Mouse (Mus musculus) midbrain, embryonic 16.5 days (tissue): ENCODE results near the gene Gm11634. TPM values are rescaled to one million over a fixed set of nuclear protein-coding genes. Genes with fewer than 3 reads are reported as not detected.
"Not testable (repeated sequence)": the region's sequence is repeated elsewhere in the genome, so short reads cannot be mapped to it uniquely, and the experiment has no call there.

Experiments used
- ATAC-seq: fragments of 200-750 bp; cut with Nextera tagmentation; 2 replicates; pipeline ENCODE4 v1.8.0; 2017; ENCODE audit warnings: moderate TSS enrichment
- H3K27ac ChIP-seq: fragments of 300-500 bp; sonication (generic); 2 replicates; pipeline ENCODE4 v1.5.1; 2014; ENCODE audit warnings: mild to moderate bottlenecking, low read length, mixed read lengths
- H3K27me3 ChIP-seq: fragments of 300-500 bp; sonication (generic); 2 replicates; pipeline ENCODE4 v1.6.1; 2014; ENCODE audit warnings: low read depth, low read length, mixed read lengths; ENCODE audit not compliant: control insufficient read depth, insufficient read depth
- H3K36me3 ChIP-seq: fragments of 300-500 bp; sonication (generic); 2 replicates; pipeline ENCODE4 v1.6.1; 2014; ENCODE audit warnings: mild to moderate bottlenecking, low read length, moderate library complexity, mixed read lengths; ENCODE audit not compliant: control insufficient read depth, insufficient read depth
- H3K4me1 ChIP-seq: fragments of 300-500 bp; sonication (generic); 2 replicates; pipeline ENCODE4 v1.6.1; 2014; ENCODE audit warnings: mild to moderate bottlenecking, low read length, mixed read lengths; ENCODE audit not compliant: control insufficient read depth, insufficient read depth
- H3K4me2 ChIP-seq: fragments of 300-500 bp; sonication (generic); 2 replicates; pipeline ENCODE4 v1.6.1; 2014; ENCODE audit warnings: mild to moderate bottlenecking, low read length, mixed read lengths
- H3K4me3 ChIP-seq: fragments of 300-500 bp; sonication (generic); 2 replicates; pipeline ENCODE4 v1.5.1; 2014; ENCODE audit warnings: low read depth, mild to moderate bottlenecking, low read length, moderate library complexity, mixed read lengths
- H3K9ac ChIP-seq: fragments of 300-500 bp; sonication (generic); 2 replicates; pipeline ENCODE4 v1.6.1; 2014; ENCODE audit warnings: low read depth, low read length, mixed read lengths
- H3K9me3 ChIP-seq: fragments of 300-500 bp; sonication (generic); replicated peaks from 2 replicates; pipeline ENCODE4 v1.6.1; 2014; ENCODE audit warnings: mild to moderate bottlenecking, low read length, mixed read lengths; ENCODE audit not compliant: control insufficient read depth, poor library complexity, severe bottlenecking
- WGBS: fragments of 180-500 bp; shearing (Covaris S2); extraction: QIAGEN DNeasy Blood & Tissue Kit; methylation state at CpG from one replicate; pipeline ENCODE4 v1.1.7; 2014; 5-methylcytosine and 5-hydroxymethylcytosine counted together
- polyA plus RNA-seq: library from polyadenylated mRNA; unstranded; fragments of >200 nt; fragmentation: Nextera tagmentation; extraction: Ambion mirVana; gene quantifications from 2 replicates; pipeline ENCODE4 v1.2.1, GENCODE M21; 2015

The Gm11634 gene
- not detected in 2 replicates for polyA plus RNA-seq

GRCm38 (mm10) chr11:101599156-101599555 is at the start of gene Gm11634:
TSS of gene Gm11634 (minus strand) at chr11:101599256.
- ATAC-seq = no peak
- no peak within 1 kb of the TSS for H3K27ac ChIP-seq
- peaks cover under 1% of the 10 kb centered on the region; the same call in 1 of the 2 replicates for H3K4me1 ChIP-seq
- H3K36me3 ChIP-seq = no peaks in the 10 kb centered on the region
- H3K4me3 ChIP-seq = no peak within 1 kb of the TSS
- no peak within 1 kb of the TSS for H3K9ac ChIP-seq
- H3K4me2 ChIP-seq = no peak within 1 kb of the TSS
- H3K27me3 ChIP-seq = no peaks in the 10 kb centered on the region; the same call in 1 of the 2 replicates
- 86% methylated on average over 6 of the region's 6 CpGs for WGBS
- no peaks in the 10 kb centered on the region for H3K9me3 ChIP-seq

- H3K27me3 ChIP-seq, H3K9me3 ChIP-seq, H3K9ac ChIP-seq, H3K4me2 ChIP-seq, H3K36me3 ChIP-seq, H3K27ac ChIP-seq, H3K4me3 ChIP-seq, H3K4me1 ChIP-seq, ATAC-seq: not testable (repeated sequence)
- 94% methylated on average over 10 of the region's 10 CpGs for WGBS
These were observed 48.0 kb upstream of the Gm11634 start for GRCm38 (mm10) chr11:101647093-101647492.

- not testable (repeated sequence) for H3K9me3 ChIP-seq, H3K27me3 ChIP-seq, ATAC-seq, H3K4me1 ChIP-seq, H3K36me3 ChIP-seq
- H3K9ac ChIP-seq = peak overlapping the region; percentile 63
- 21% methylated on average over 8 of the region's 16 CpGs for WGBS
- peak overlapping the region; percentile 27 for H3K4me3 ChIP-seq
- H3K4me2 ChIP-seq = peak overlapping the region; percentile 51
- H3K27ac ChIP-seq = peak overlapping the region; percentile 90
These were observed 47.3 kb upstream of the Gm11634 start for GRCm38 (mm10) chr11:101646283-101646794.

GRCm38 (mm10) chr11:101645411-101646282 is 46.6 kb upstream of the Gm11634 start:
- WGBS = under 1% methylated on average over 38 of the region's 56 CpGs
- peak overlapping the region; percentile 51 for H3K4me2 ChIP-seq
- not testable (repeated sequence) for H3K9me3 ChIP-seq, H3K27me3 ChIP-seq, H3K36me3 ChIP-seq, H3K4me1 ChIP-seq
- H3K9ac ChIP-seq = peak overlapping the region; percentile 63
- peak overlapping the region; percentile 90 for H3K27ac ChIP-seq
- peak overlapping the region; percentile 27 for H3K4me3 ChIP-seq
- ATAC-seq = peak; percentile 83

DNA sequence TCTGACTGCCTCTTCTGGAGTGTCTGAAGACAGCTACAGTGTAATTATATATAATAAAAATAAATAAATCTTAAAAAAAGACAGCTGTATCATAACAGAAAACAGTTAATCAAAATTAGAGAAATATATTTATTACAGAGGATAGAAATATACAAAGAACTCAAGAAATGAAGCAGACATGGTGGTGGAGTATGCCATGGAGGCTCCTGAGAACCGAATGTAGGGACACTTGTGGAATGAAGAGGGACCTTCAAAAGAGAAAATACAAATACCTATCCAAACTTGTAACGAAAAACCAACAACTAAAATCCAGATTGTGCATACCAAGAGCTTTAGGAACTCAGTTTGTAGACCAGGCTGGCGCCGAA is 46.0 kb upstream of the Gm11634 start:
- not testable (repeated sequence) for H3K9ac ChIP-seq, H3K4me2 ChIP-seq, H3K36me3 ChIP-seq, ATAC-seq, H3K9me3 ChIP-seq, H3K4me3 ChIP-seq, H3K4me1 ChIP-seq, H3K27me3 ChIP-seq
- peak overlapping the region; percentile 78 for H3K27ac ChIP-seq
- WGBS = under 1% methylated on average over 4 of the region's 4 CpGs

DNA sequence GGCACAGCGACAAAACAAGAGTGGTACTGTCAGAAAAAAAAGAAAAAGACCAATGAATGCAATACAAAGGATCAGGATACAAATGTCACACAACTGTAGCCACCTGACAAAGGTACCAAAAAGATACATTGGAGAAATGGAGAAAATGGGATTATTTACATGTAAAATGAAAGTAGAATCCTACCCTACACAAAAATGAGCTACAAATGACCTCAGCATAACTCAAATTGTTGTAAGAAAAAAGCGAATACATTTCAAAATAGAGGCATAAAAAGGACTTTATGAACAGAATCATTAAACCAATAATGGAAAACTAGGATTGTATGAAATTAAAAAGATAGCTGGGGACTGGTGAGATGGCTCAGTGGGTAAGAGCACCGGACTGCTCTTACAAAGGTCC is 45.5 kb upstream of the Gm11634 start:
- no peak overlapping the region for H3K27ac ChIP-seq
- H3K36me3 ChIP-seq = no peaks in the 10 kb centered on the region
- H3K4me2 ChIP-seq = no peak overlapping the region
- no peaks in the 10 kb centered on the region for H3K9me3 ChIP-seq
- 58% methylated on average over 3 of the region's 3 CpGs for WGBS
- H3K27me3 ChIP-seq = no peaks in the 10 kb centered on the region
- no peak overlapping the region for H3K4me3 ChIP-seq
- ATAC-seq = no peak
- peaks cover 2% of the 10 kb centered on the region; the same call in 1 of the 2 replicates for H3K4me1 ChIP-seq
- no peak overlapping the region for H3K9ac ChIP-seq

- ATAC-seq = no peak
- H3K4me1 ChIP-seq = peaks cover 2% of the 10 kb centered on the region; the same call in 1 of the 2 replicates
- no peak overlapping the region for H3K9ac ChIP-seq
- no peaks in the 10 kb centered on the region for H3K36me3 ChIP-seq
- H3K4me2 ChIP-seq = no peak overlapping the region
- H3K27me3 ChIP-seq = no peaks in the 10 kb centered on the region
- no peak overlapping the region for H3K27ac ChIP-seq
- no peak overlapping the region for H3K4me3 ChIP-seq
- no peaks in the 10 kb centered on the region for H3K9me3 ChIP-seq
- 41% methylated on average over 5 of the region's 5 CpGs for WGBS
These were observed 43.9 kb upstream of the Gm11634 start for GRCm38 (mm10) chr11:101642931-101643330.

- Histone ChIP-seq H3K4me2 (peak overlapping the region; percentile 53), H3K27ac (peak overlapping the region; percentile 86)
- H3K36me3 ChIP-seq, H3K4me1 ChIP-seq, H3K9me3 ChIP-seq, H3K9ac ChIP-seq, H3K27me3 ChIP-seq, H3K4me3 ChIP-seq: not testable (repeated sequence)
- ATAC-seq = peak; percentile 84
- 6% methylated on average over 13 of the region's 26 CpGs for WGBS
These were observed 42.9 kb upstream of the Gm11634 start for GRCm38 (mm10) chr11:101641710-101642642.
